Comparison of ENCODE assay signal across 23 mouse cellular contexts in the genomic region with DNA sequence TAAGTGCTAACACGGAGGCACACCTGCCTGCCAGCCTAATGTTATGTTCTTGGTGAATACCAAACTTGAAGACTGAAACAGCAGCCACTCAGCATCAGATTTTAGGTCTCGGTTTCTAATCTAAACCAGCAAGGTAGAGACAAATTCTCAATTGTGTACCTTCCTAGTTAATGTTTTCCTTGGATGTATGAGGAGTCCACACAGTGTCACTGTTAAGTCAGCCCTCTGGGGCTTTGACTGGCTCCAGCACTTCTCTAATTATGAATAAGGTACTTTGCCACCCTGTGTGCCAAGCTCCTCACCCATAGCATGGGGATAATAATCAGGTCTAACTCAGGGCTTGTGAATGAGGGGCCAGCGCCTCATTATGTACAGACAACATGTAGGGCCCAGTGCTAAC. TPM values are rescaled to one million over a fixed set of nuclear protein-coding genes. Genes with fewer than 3 reads are reported as not detected.
DNase-seq lines count a peak whose midpoint lies in the region; ATAC-seq and TF ChIP-seq lines count a peak whose summit lies in the region.
"Had no signal": no experiment of that assay in that cellular context is flagged by ENCODE, and none has a peak within 500 bp of the region (broad histone marks: within the 10 kb centered on the region; RNA-seq: fewer than 3 reads in every experiment).

No protein-coding gene starts in this region.

- H3K4me3 ChIP-seq in intestine, embryonic 14.5 days (ENCODE audit: low read depth, low read length) = no peak overlapping the region
- no peak overlapping the region for H3K4me3 ChIP-seq in intestine, postnatal 0 days (ENCODE audit: low read depth, low read length)
- H3K4me3 ChIP-seq in liver, embryonic 13.5 days (replicated peaks) = no peak overlapping the region
- H3K4me3 ChIP-seq in liver, embryonic 16.5 days (ENCODE audit: low read depth, low read length) = no peak overlapping the region
- H3K4me3 ChIP-seq: embryonic facial prominence, embryonic 12.5 days; embryonic facial prominence, embryonic 15.5 days; forebrain, embryonic 12.5 days; forebrain, embryonic 15.5 days; heart, embryonic 12.5 days; heart, embryonic 15.5 days had no signal

- no peak for ATAC-seq in intestine, embryonic 14.5 days (replicated peaks; ENCODE audit: low FRiP score, low TSS enrichment, low read depth)
- ATAC-seq in intestine, postnatal 0 days = no peak
- ATAC-seq in liver, embryonic 13.5 days (ENCODE audit: low read depth) = peak; percentile 38
- ATAC-seq in liver, embryonic 16.5 days (ENCODE audit: low read depth) = peak; percentile 61
- ATAC-seq: activated CD4-positive, CD25-positive, alpha-beta regulatory T cell, adult 4 months; forebrain, embryonic 15.5 days had no signal

- no peaks in the 10 kb centered on the region for H3K9me3 ChIP-seq in intestine, embryonic 14.5 days (ENCODE audit: control insufficient read depth, low read length)
- H3K9me3 ChIP-seq in intestine, postnatal 0 days (ENCODE audit: control insufficient read depth) = no peaks in the 10 kb centered on the region
- no peaks in the 10 kb centered on the region for H3K9me3 ChIP-seq in liver, embryonic 13.5 days (replicated peaks)
- no peaks in the 10 kb centered on the region for H3K9me3 ChIP-seq in liver, embryonic 16.5 days (replicated peaks; ENCODE audit: control insufficient read depth, low read length)
- H3K9me3 ChIP-seq: embryonic facial prominence, embryonic 12.5 days; embryonic facial prominence, embryonic 15.5 days; forebrain, embryonic 12.5 days; forebrain, embryonic 15.5 days; heart, embryonic 12.5 days; heart, embryonic 15.5 days had no signal

- H3K27ac ChIP-seq in intestine, embryonic 14.5 days (ENCODE audit: low read depth) = no peak overlapping the region
- H3K27ac ChIP-seq in intestine, postnatal 0 days (ENCODE audit: low read depth, low read length) = no peak overlapping the region
- H3K27ac ChIP-seq in liver, embryonic 13.5 days = no peak overlapping the region
- peak overlapping the region; percentile 47 for H3K27ac ChIP-seq in liver, embryonic 16.5 days (ENCODE audit: low read length)
- H3K27ac ChIP-seq: embryonic facial prominence, embryonic 12.5 days; embryonic facial prominence, embryonic 15.5 days; forebrain, embryonic 12.5 days; forebrain, embryonic 15.5 days; heart, embryonic 15.5 days; hindbrain, embryonic 14.5 days had no signal

- 0 out of 2 replicates have a peak, but pooled peaks cover 23% of the 10 kb centered on the region for H3K36me3 ChIP-seq in intestine, embryonic 14.5 days (ENCODE audit: control insufficient read depth, insufficient read depth, low read length)
- H3K36me3 ChIP-seq in intestine, postnatal 0 days (ENCODE audit: control insufficient read depth, insufficient read depth) = peaks cover 55% of the 10 kb centered on the region
- peaks cover 26% of the 10 kb centered on the region for H3K36me3 ChIP-seq in liver, embryonic 13.5 days
- peaks cover 4% of the 10 kb centered on the region; the same call in 1 of the 2 replicates for H3K36me3 ChIP-seq in liver, embryonic 16.5 days (ENCODE audit: control insufficient read depth, insufficient read depth)
- H3K36me3 ChIP-seq: forebrain, embryonic 15.5 days had no signal

- no peak overlapping the region for H3K4me2 ChIP-seq in intestine, embryonic 14.5 days (ENCODE audit: low read length)
- no peak overlapping the region for H3K4me2 ChIP-seq in intestine, postnatal 0 days (replicated peaks; ENCODE audit: low read depth)
- no peak overlapping the region for H3K4me2 ChIP-seq in liver, embryonic 13.5 days
- no peak overlapping the region for H3K4me2 ChIP-seq in liver, embryonic 16.5 days (ENCODE audit: low read depth, low read length)
- H3K4me2 ChIP-seq: embryonic facial prominence, embryonic 12.5 days; embryonic facial prominence, embryonic 15.5 days; forebrain, embryonic 12.5 days; forebrain, embryonic 15.5 days; heart, embryonic 12.5 days; heart, embryonic 15.5 days; hindbrain, embryonic 14.5 days had no signal

- WGBS in intestine, embryonic 14.5 days = 81% methylated on average over 3 of the region's 3 CpGs
- WGBS in intestine, postnatal 0 days = 71% methylated on average over 3 of the region's 3 CpGs
- 71% methylated on average over 3 of the region's 3 CpGs for WGBS in liver, embryonic 13.5 days (ENCODE audit: insufficient replicate concordance)
- 68% methylated on average over 3 of the region's 3 CpGs for WGBS in liver, embryonic 16.5 days (ENCODE audit: insufficient replicate concordance)

- TF ChIP-seq CTCF in intestine, postnatal 0 days (IDR thresholded peaks at IDR 0.05; ENCODE audit: low read depth) = no peak

- no peaks in the 10 kb centered on the region for H3K27me3 ChIP-seq in intestine, embryonic 14.5 days (replicated peaks; ENCODE audit: control insufficient read depth, insufficient read depth, low read length)
- no peaks in the 10 kb centered on the region for H3K27me3 ChIP-seq in intestine, postnatal 0 days (replicated peaks; ENCODE audit: control insufficient read depth, insufficient read depth, low read length)
- no peaks in the 10 kb centered on the region for H3K27me3 ChIP-seq in liver, embryonic 13.5 days
- H3K27me3 ChIP-seq in liver, embryonic 16.5 days (ENCODE audit: control insufficient read depth, insufficient read depth, low read depth, low read length) = no peaks in the 10 kb centered on the region
- H3K27me3 ChIP-seq: embryonic facial prominence, embryonic 12.5 days; embryonic facial prominence, embryonic 15.5 days; forebrain, embryonic 12.5 days; forebrain, embryonic 15.5 days; heart, embryonic 12.5 days; heart, embryonic 15.5 days had no signal

- DNase-seq in intestine, embryonic 14.5 days (ENCODE audit: low spot score) = peak; percentile 31
- DNase-seq in liver, embryonic 13.5 days = no peak
- DNase-seq in cerebellum, postnatal 36 days = no peak
- DNase-seq in layer of hippocampus, postnatal 10 days (ENCODE audit: low spot score in 2 of 2) = no peak
- DNase-seq: adrenal gland, postnatal 10 days; adrenal gland, postnatal 36 days; cerebellum, adult 18-20 months; cerebellum, adult 9-10 months; cerebellum, postnatal 14 days; gastrocnemius, postnatal 25 days; heart, adult 18-20 months; heart, postnatal 10 days; heart, postnatal 4 days had no signal

- no peak overlapping the region for H3K9ac ChIP-seq in intestine, embryonic 14.5 days (ENCODE audit: low read length)
- no peak overlapping the region for H3K9ac ChIP-seq in intestine, postnatal 0 days (ENCODE audit: low read depth, low read length)
- H3K9ac ChIP-seq in liver, embryonic 13.5 days = no peak overlapping the region
- no peak overlapping the region for H3K9ac ChIP-seq in liver, embryonic 16.5 days (ENCODE audit: low read depth, low read length)
- H3K9ac ChIP-seq: embryonic facial prominence, embryonic 12.5 days; embryonic facial prominence, embryonic 15.5 days; forebrain, embryonic 12.5 days; forebrain, embryonic 15.5 days; heart, embryonic 12.5 days; heart, embryonic 15.5 days; hindbrain, embryonic 14.5 days had no signal

- no peaks in the 10 kb centered on the region for H3K4me1 ChIP-seq in intestine, embryonic 14.5 days (replicated peaks; ENCODE audit: control insufficient read depth, insufficient read depth, low read length)
- no peaks in the 10 kb centered on the region for H3K4me1 ChIP-seq in intestine, postnatal 0 days (replicated peaks; ENCODE audit: control insufficient read depth, insufficient read depth, low read length)
- peaks cover 4% of the 10 kb centered on the region; the same call in 1 of the 2 replicates for H3K4me1 ChIP-seq in liver, embryonic 13.5 days (replicated peaks)
- peaks cover 3% of the 10 kb centered on the region for H3K4me1 ChIP-seq in liver, embryonic 16.5 days (ENCODE audit: control insufficient read depth, low read depth, low read length)
- H3K4me1 ChIP-seq: embryonic facial prominence, embryonic 12.5 days; embryonic facial prominence, embryonic 15.5 days; forebrain, embryonic 12.5 days; forebrain, embryonic 15.5 days; heart, embryonic 12.5 days; heart, embryonic 15.5 days had no signal

RNA-seq across cellular contexts. Expression of gene Fez2, which starts 35.6 kb away (rescaled TPM):
- polyA plus RNA-seq in intestine, embryonic 14.5 days (2014; fragmentation: Nextera tagmentation; extraction: Ambion mirVana) = 43.7 and 49.6 TPM in 2 replicates
- polyA plus RNA-seq in intestine, postnatal 0 days (2015; fragmentation: Nextera tagmentation; extraction: Ambion mirVana) = 59.4 and 62.3 TPM in 2 replicates
- polyA plus RNA-seq in liver, embryonic 13.5 days (2015; fragmentation: Nextera tagmentation; extraction: Ambion mirVana) = 17.6 and 19.5 TPM in 2 replicates
- polyA plus RNA-seq in liver, embryonic 16.5 days (2015; fragmentation: Nextera tagmentation; extraction: Ambion mirVana) = 17.8 and 18.5 TPM in 2 replicates
- total RNA-seq in layer of hippocampus, postnatal 10 days (2021) = 10 to 100 TPM; 38.2 to 40.4 TPM

Comparison
In these comparisons a context has a peak if more than half of its experiments do, and no peak if none do; other contexts are left out.
1. ATAC-seq: peak in liver, embryonic 13.5 days (single experiment) and liver, embryonic 16.5 days (single experiment); none in intestine, embryonic 14.5 days (single experiment) and intestine, postnatal 0 days (single experiment).